Mouse (Mus musculus) CD4-positive helper T cell, adult 2 months (primary cell): Measurements from ENCODE around the gene Wasf2.

Source experiments
- DNase-seq: peaks from one replicate; pipeline ENCODE4 v3.0.0-alpha.2; 2012; ENCODE audit warnings: low read depth, missing footprints, low spot score

Wasf2 gene

GRCm38 (mm10) chr4:133121974-133122637 is 8.2 kb upstream of the Wasf2 start:
- no peak for DNase-seq

GRCm38 (mm10) chr4:133127079-133127478 is 3.2 kb upstream of the Wasf2 start:
- DNase-seq, result no peak

GRCm38 (mm10) chr4:133127894-133128293 is 2.4 kb upstream of the Wasf2 start:
- DNase-seq, result no peak

GRCm38 (mm10) chr4:133129391-133129790 is 914 bp upstream of the Wasf2 start:
- DNase-seq, result no peak

GRCm38 (mm10) chr4:133130890-133131741 is 811 bp downstream of the Wasf2 start:
- peak; percentile 54 for DNase-seq

GRCm38 (mm10) chr4:133132027-133132426 is 1.7 kb downstream of the Wasf2 start:
- peak; percentile 55 for DNase-seq

GRCm38 (mm10) chr4:133136946-133137345 is 6.6 kb downstream of the Wasf2 start:
- DNase-seq, result no peak

GRCm38 (mm10) chr4:133138971-133139370 is 8.7 kb downstream of the Wasf2 start:
- no peak for DNase-seq

- no peak for DNase-seq
Observed at GRCm38 (mm10) chr4:133155006-133155405, 24.7 kb downstream of the Wasf2 start.

GRCm38 (mm10) chr4:133155726-133156125 is 25.4 kb downstream of the Wasf2 start:
- DNase-seq, result no peak

- no peak for DNase-seq
Observed at GRCm38 (mm10) chr4:133156422-133156821, 26.1 kb downstream of the Wasf2 start.

- no peak for DNase-seq
Observed at GRCm38 (mm10) chr4:133156831-133157230, 26.5 kb downstream of the Wasf2 start.

- DNase-seq, result peak; percentile 72
Observed at GRCm38 (mm10) chr4:133159127-133159526, 28.8 kb downstream of the Wasf2 start.

GRCm38 (mm10) chr4:133159646-133160045 is 29.3 kb downstream of the Wasf2 start:
- DNase-seq, result no peak

GRCm38 (mm10) chr4:133160211-133160610 is 29.9 kb downstream of the Wasf2 start:
- DNase-seq, result no peak

- no peak for DNase-seq
Observed at GRCm38 (mm10) chr4:133160821-133161220, 30.5 kb downstream of the Wasf2 start.

GRCm38 (mm10) chr4:133162196-133162595 is 31.9 kb downstream of the Wasf2 start:
- peak; percentile 78 for DNase-seq

- DNase-seq, result no peak
Observed at GRCm38 (mm10) chr4:133166773-133167172, 36.5 kb downstream of the Wasf2 start.

- DNase-seq, result peak; percentile 75
Observed at GRCm38 (mm10) chr4:133169237-133170055, 39.1 kb downstream of the Wasf2 start.

GRCm38 (mm10) chr4:133170056-133170524 is 39.8 kb downstream of the Wasf2 start:
- DNase-seq, result peak; percentile 29

- DNase-seq, result no peak
Observed at GRCm38 (mm10) chr4:133170616-133171015, 40.3 kb downstream of the Wasf2 start.

- no peak for DNase-seq
Observed at GRCm38 (mm10) chr4:133172451-133172850, 42.1 kb downstream of the Wasf2 start.
